Mouse (Mus musculus): ENCODE results near the gene Edem3. TPM values are rescaled to one million over a fixed set of nuclear protein-coding genes. Genes with fewer than 3 reads are reported as not detected.
"Not testable (repeated sequence)": the region's sequence is repeated elsewhere in the genome, so short reads cannot be mapped to it uniquely, and the experiment has no call there.

Gene Edem3
- polyA plus RNA-seq, 1 experiment from 2014 or later: 19.7 TPM

DNA sequence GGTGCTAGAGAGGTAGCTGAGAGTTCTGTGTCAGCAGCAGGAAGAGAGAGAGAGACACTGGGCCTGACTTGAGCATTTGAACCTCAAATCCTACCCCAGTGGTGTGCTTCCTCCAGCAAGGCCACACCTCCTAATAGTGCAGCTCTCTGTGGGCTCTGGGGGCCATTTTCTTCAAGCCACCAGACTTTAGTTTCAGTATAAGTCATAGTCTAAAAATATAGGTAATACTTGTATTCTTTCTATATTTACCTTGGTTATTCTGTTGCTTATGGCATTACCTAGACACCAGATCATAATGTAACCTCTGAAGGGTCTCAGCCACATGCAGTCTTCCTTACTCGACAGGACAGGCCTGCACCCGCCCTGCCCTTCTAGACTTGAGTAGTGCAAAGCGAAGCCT, 60.9 kb downstream of the Edem3 start:
- WGBS: 93% methylated on average over 3 of the region's 3 CpGs
- H3K27ac ChIP-seq (replicated peaks): no peak overlapping the region

GRCm38 (mm10) chr1:151819190-151819589, 64.0 kb downstream of the Edem3 start:
- Histone ChIP-seq H3K27me3 (no peaks in the 10 kb centered on the region), H3K27ac (replicated peaks) (no peak overlapping the region), H3K4me3 (no peak overlapping the region), H3K9me3 (no peaks in the 10 kb centered on the region), H3K36me3 (peaks cover 18% of the 10 kb centered on the region), H3K4me2 (no peak overlapping the region), H3K9ac (no peak overlapping the region), H3K4me1 (replicated peaks) (no peaks in the 10 kb centered on the region)
- WGBS: 85% methylated on average over 7 of the region's 7 CpGs
- ATAC-seq (ENCODE audit: low FRiP score, low read depth): no peak

More for the DNA sequence above, 60.9 kb downstream of the Edem3 start:
- no peaks in the 10 kb centered on the region for H3K27me3 ChIP-seq
- H3K4me3 ChIP-seq: no peak overlapping the region
- H3K36me3 ChIP-seq: peaks cover 31% of the 10 kb centered on the region
- H3K4me2 ChIP-seq: no peak overlapping the region
- no peak overlapping the region for H3K9ac ChIP-seq
- no peaks in the 10 kb centered on the region for H3K4me1 ChIP-seq (replicated peaks)
- no peak for ATAC-seq (ENCODE audit: low FRiP score, low read depth)
- no peaks in the 10 kb centered on the region for H3K9me3 ChIP-seq

DNA sequence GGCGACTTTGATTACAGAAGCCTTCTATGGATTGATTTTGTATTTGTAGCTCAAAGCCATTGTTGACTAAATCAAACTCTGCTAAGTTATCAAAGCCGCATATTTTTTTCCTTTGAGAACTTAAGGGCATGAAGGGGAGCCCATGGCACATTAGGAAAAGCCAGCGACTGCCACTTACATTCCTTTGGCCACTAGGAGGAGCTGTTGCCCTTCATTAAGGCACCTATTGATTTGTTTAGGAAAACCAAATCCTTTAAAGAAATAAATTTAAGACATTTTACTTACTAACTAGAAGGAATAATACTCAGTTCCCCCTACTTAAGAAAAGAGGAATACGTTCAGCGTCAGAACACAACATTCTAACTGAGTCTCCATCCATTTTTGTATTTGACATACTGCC, 65.3 kb downstream of the Edem3 start:
- no peak overlapping the region for H3K4me3 ChIP-seq
- ATAC-seq (ENCODE audit: low FRiP score, low read depth): no peak
- no peak overlapping the region for H3K9ac ChIP-seq
- H3K4me2 ChIP-seq: no peak overlapping the region
- 30% methylated on average over 5 of the region's 5 CpGs for WGBS
- H3K4me1 ChIP-seq (replicated peaks): no peaks in the 10 kb centered on the region
- H3K36me3 ChIP-seq: peaks cover 18% of the 10 kb centered on the region
- no peaks in the 10 kb centered on the region for H3K9me3 ChIP-seq
- no peak overlapping the region for H3K27ac ChIP-seq (replicated peaks)
- no peaks in the 10 kb centered on the region for H3K27me3 ChIP-seq

- H3K27me3 ChIP-seq: no peaks in the 10 kb centered on the region
- H3K9ac ChIP-seq: no peak overlapping the region
- H3K4me1 ChIP-seq (replicated peaks): no peaks in the 10 kb centered on the region
- H3K4me3 ChIP-seq: no peak overlapping the region
- H3K36me3 ChIP-seq: no peaks in the 10 kb centered on the region
- 72% methylated on average over 7 of the region's 7 CpGs for WGBS
- H3K4me2 ChIP-seq: no peak overlapping the region
- no peak for ATAC-seq (ENCODE audit: low FRiP score, low read depth)
- no peak overlapping the region for H3K27ac ChIP-seq (replicated peaks)
- H3K9me3 ChIP-seq: no peaks in the 10 kb centered on the region
Observed at GRCm38 (mm10) chr1:151825065-151825464, 69.9 kb downstream of the Edem3 start.

- H3K27ac ChIP-seq (replicated peaks): no peak overlapping the region
- no peak for ATAC-seq (ENCODE audit: low FRiP score, low read depth)
- no peaks in the 10 kb centered on the region for H3K36me3 ChIP-seq
- 85% methylated on average over 3 of the region's 3 CpGs for WGBS
- H3K4me2 ChIP-seq: no peak overlapping the region
- H3K9ac ChIP-seq: no peak overlapping the region
- H3K4me1 ChIP-seq (replicated peaks): no peaks in the 10 kb centered on the region
- peaks cover 5% of the 10 kb centered on the region; the same call in 1 of the 2 replicates for H3K9me3 ChIP-seq
- no peaks in the 10 kb centered on the region for H3K27me3 ChIP-seq
- H3K4me3 ChIP-seq: no peak overlapping the region
Observed at GRCm38 (mm10) chr1:151831791-151832190, 76.6 kb downstream of the Edem3 start.

- no peaks in the 10 kb centered on the region for H3K27me3 ChIP-seq
Observed at GRCm38 (mm10) chr1:151835261-151835660, 80.1 kb downstream of the Edem3 start.

DNA sequence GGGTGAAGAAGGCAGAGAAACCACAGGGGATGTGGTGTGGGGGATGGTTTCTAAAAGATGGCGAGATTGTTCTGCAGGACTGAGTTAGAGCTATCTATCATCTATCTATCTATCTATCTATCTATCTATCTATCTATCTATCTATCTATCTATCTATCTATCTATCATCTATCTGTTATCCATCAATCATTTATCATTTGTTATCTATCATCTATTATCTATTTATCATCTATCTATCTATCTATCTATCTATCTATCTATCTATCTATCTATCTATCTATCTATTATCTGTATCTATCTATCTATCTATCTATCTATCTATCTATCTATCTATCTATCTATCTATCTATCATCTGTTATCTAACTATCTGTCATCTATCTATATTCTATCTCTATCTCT, 85.2 kb downstream of the Edem3 start:
- H3K9ac ChIP-seq; H3K36me3 ChIP-seq; H3K27me3 ChIP-seq; ATAC-seq (ENCODE audit: low FRiP score, low read depth); H3K4me3 ChIP-seq; H3K9me3 ChIP-seq; H3K4me1 ChIP-seq (replicated peaks); H3K27ac ChIP-seq (replicated peaks); H3K4me2 ChIP-seq: not testable (repeated sequence)
- WGBS: 90% methylated on average over 1 of the region's 1 CpGs

More at GRCm38 (mm10) chr1:151835261-151835660, 80.1 kb downstream of the Edem3 start:
- no peak overlapping the region for H3K27ac ChIP-seq (replicated peaks)
- no peak overlapping the region for H3K9ac ChIP-seq
- H3K9me3 ChIP-seq: peaks cover 5% of the 10 kb centered on the region; the same call in 1 of the 2 replicates
- no peak overlapping the region for H3K4me2 ChIP-seq
- WGBS: 87% methylated on average over 4 of the region's 4 CpGs
- H3K4me1 ChIP-seq (replicated peaks): no peaks in the 10 kb centered on the region
- H3K4me3 ChIP-seq: no peak overlapping the region
- H3K36me3 ChIP-seq: no peaks in the 10 kb centered on the region
- no peak for ATAC-seq (ENCODE audit: low FRiP score, low read depth)

GRCm38 (mm10) chr1:151845252-151845832, 90.2 kb downstream of the Edem3 start:
- Histone ChIP-seq H3K9ac (no peak overlapping the region), H3K27me3 (no peaks in the 10 kb centered on the region), H3K36me3 (no peaks in the 10 kb centered on the region), H3K4me2 (peak overlapping the region; percentile 13; the same call in 1 of the 2 replicates), H3K4me3 (no peak overlapping the region), H3K27ac (replicated peaks) (no peak overlapping the region), H3K9me3 (no peaks in the 10 kb centered on the region), H3K4me1 (replicated peaks) (peaks cover 4% of the 10 kb centered on the region; the same call in 1 of the 2 replicates)
- 0 out of 2 replicates have a peak, but pooled peaks have one; percentile 61 for ATAC-seq (ENCODE audit: low FRiP score, low read depth)
- WGBS: 53% methylated on average over 17 of the region's 17 CpGs

- Histone ChIP-seq H3K27ac (replicated peaks) (no peak overlapping the region), H3K4me1 (replicated peaks) (peaks cover 4% of the 10 kb centered on the region; the same call in 1 of the 2 replicates), H3K9me3 (no peaks in the 10 kb centered on the region), H3K9ac (no peak overlapping the region), H3K4me3 (no peak overlapping the region), H3K36me3 (no peaks in the 10 kb centered on the region), H3K4me2 (no peak overlapping the region), H3K27me3 (no peaks in the 10 kb centered on the region)
- WGBS: 58% methylated on average over 19 of the region's 19 CpGs
- ATAC-seq (ENCODE audit: low FRiP score, low read depth): peak; percentile 27; the same call in 1 of the 2 replicates
Observed at GRCm38 (mm10) chr1:151845926-151846782, 91.0 kb downstream of the Edem3 start.

DNA sequence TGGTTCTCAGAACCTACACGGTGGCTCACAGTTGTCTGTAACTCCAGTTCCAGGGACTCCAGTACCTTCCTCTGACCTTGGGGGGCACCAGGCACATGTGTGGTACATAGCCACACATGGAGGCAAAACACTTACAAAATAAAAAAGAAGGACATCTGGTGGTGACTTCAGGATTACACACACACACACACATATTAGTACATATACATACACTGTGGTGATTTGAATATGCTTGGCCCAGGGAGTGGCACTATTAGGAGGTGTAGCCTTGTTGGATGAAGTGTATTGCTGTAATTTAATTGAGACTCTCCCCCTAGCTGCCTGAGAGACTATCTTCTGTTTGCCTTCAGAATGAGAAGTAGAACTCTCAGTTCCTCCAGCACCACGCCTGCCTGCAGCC, 93.1 kb downstream of the Edem3 start:
- WGBS: 99% methylated on average over 2 of the region's 2 CpGs

DNA sequence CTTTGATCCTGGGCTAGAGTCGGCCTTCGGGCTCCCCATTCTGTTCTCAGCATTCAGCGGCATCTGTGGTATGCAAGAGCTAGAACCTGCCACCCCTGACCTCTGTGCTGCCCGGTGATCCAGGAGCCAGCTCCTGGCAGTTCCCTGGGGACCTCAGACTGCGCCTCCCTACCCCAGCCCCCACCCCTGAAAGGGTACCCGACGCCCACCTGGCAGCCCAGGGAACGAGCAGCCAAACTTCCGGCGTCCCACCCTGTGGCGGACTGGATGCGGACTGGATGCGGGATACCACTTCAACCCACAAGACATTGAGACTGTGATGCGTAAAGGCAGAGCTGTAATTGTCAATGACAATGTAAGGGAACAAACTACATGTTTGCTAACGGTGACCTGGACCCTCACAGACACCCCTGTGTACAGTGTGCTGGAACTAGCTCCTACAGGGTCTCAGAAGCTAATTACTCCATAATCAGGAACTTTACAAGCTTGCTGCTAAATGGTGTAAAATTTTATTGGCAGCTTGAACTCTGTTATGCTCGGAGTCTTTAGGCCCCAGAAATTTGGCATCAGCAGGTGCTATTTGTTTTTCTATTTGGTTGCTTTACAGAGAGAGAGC, 94.9 kb downstream of the Edem3 start:
- Histone ChIP-seq H3K9ac (no peak overlapping the region), H3K4me3 (no peak overlapping the region), H3K4me1 (replicated peaks) (peaks cover 4% of the 10 kb centered on the region; the same call in 1 of the 2 replicates), H3K36me3 (no peaks in the 10 kb centered on the region), H3K27me3 (no peaks in the 10 kb centered on the region), H3K9me3 (no peaks in the 10 kb centered on the region), H3K4me2 (no peak overlapping the region), H3K27ac (replicated peaks) (no peak overlapping the region)
- WGBS: 87% methylated on average over 16 of the region's 16 CpGs
- ATAC-seq (ENCODE audit: low FRiP score, low read depth): no peak

More for the DNA sequence above, 93.1 kb downstream of the Edem3 start:
- ATAC-seq (ENCODE audit: low FRiP score, low read depth): no peak
- H3K36me3 ChIP-seq: no peaks in the 10 kb centered on the region
- H3K4me2 ChIP-seq: no peak overlapping the region
- peaks cover 4% of the 10 kb centered on the region; the same call in 1 of the 2 replicates for H3K4me1 ChIP-seq (replicated peaks)
- no peak overlapping the region for H3K27ac ChIP-seq (replicated peaks)
- no peaks in the 10 kb centered on the region for H3K9me3 ChIP-seq
- no peaks in the 10 kb centered on the region for H3K27me3 ChIP-seq
- no peak overlapping the region for H3K4me3 ChIP-seq
- no peak overlapping the region for H3K9ac ChIP-seq
